Mouse (Mus musculus) embryonic fibroblast, embryonic 13.5 days (primary cell): ENCODE results near the gene Dnm3.
"Not testable (repeated sequence)": the region's sequence is repeated elsewhere in the genome, so short reads cannot be mapped to it uniquely, and the experiment has no call there.

Source experiments
- CTCF ChIP-seq: IDR thresholded peaks from 2 replicates; pipeline ENCODE4 v1.5.1; 2011; ENCODE audit warnings: mild to moderate bottlenecking, control low read depth, low read length, moderate library complexity, borderline replicate concordance; ENCODE audit not compliant: insufficient read depth
- POLR2A ChIP-seq: IDR thresholded peaks from 2 replicates; pipeline ENCODE4 v1.6.1; 2011; ENCODE audit warnings: low read depth, mild to moderate bottlenecking, control low read depth, low read length, moderate library complexity

DNA sequence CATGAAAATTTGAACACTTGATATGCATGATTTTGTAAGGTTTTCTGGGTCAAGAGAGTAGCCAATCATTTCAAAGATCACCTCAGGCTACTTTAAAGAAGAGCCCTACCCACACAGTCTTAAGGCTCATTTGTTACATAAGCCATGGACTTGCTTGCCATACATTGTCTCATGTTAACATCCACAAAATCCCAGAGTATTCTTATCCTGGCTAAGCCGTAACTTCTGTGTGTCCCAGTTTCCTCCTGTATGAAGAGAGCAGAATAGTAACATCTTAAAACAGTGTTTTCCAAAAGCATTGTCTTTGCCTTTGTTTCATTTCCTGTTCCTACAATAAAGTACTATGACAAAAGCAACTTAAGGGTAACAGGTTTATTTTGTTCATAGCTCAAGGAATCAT lies 104.8 kb downstream of the Dnm3 start:
- TF ChIP-seq POLR2A, CTCF: not testable (repeated sequence)
